Mouse (Mus musculus) lung, adult 2 months (tissue): ENCODE measurements around the gene Adamts4.

Experiments used
- CTCF ChIP-seq: fragments of 200-500 bp; IDR thresholded peaks from 2 replicates; pipeline ENCODE4 v1.5.1; 2011; ENCODE audit warnings: mild to moderate bottlenecking, low read length, control low read depth; ENCODE audit not compliant: insufficient read depth
- POLR2A ChIP-seq: fragments of 200-500 bp; IDR thresholded peaks from 2 replicates; pipeline ENCODE4 v1.6.1; 2011; ENCODE audit warnings: low read depth, mild to moderate bottlenecking, control low read depth, low read length, borderline replicate concordance; ENCODE audit errors: extremely low read depth

GRCm38 (mm10) chr1:171232348-171232747 lies 17.9 kb upstream of the Adamts4 start:
- TF ChIP-seq CTCF (no peak), POLR2A (no peak)
